Mouse (Mus musculus): ENCODE data around the gene Cfap65.

The Cfap65 gene

GRCm38 (mm10) chr1:74882828-74883227, 52.6 kb downstream of the Cfap65 start:
- no peak for DNase-seq (ENCODE audit: low read depth, low spot score)

- no peak for DNase-seq (ENCODE audit: low read depth, low spot score)
Observed at GRCm38 (mm10) chr1:74882055-74882734, 53.2 kb downstream of the Cfap65 start.

- DNase-seq (ENCODE audit: low read depth, low spot score), result peak; percentile 64
Observed at GRCm38 (mm10) chr1:74880785-74881360, 54.5 kb downstream of the Cfap65 start.

GRCm38 (mm10) chr1:74877199-74877598, 58.2 kb downstream of the Cfap65 start:
- no peak for DNase-seq (ENCODE audit: low read depth, low spot score)

- DNase-seq (ENCODE audit: low read depth, low spot score), result no peak
Observed at GRCm38 (mm10) chr1:74872218-74872617, 63.2 kb downstream of the Cfap65 start.

- DNase-seq (ENCODE audit: low read depth, low spot score), result no peak
Observed at GRCm38 (mm10) chr1:74861783-74862182, 73.6 kb downstream of the Cfap65 start.

- DNase-seq (ENCODE audit: low read depth, low spot score), result no peak
Observed at GRCm38 (mm10) chr1:74859223-74859984, 76.0 kb downstream of the Cfap65 start.

GRCm38 (mm10) chr1:74858805-74859204, 76.6 kb downstream of the Cfap65 start:
- no peak for DNase-seq (ENCODE audit: low read depth, low spot score)

- DNase-seq (ENCODE audit: low read depth, low spot score), result peak; percentile 23
Observed at GRCm38 (mm10) chr1:74858171-74858719, 77.2 kb downstream of the Cfap65 start.

- no peak for DNase-seq (ENCODE audit: low read depth, low spot score)
Observed at GRCm38 (mm10) chr1:74857677-74858076, 77.7 kb downstream of the Cfap65 start.

GRCm38 (mm10) chr1:74857201-74857600, 78.2 kb downstream of the Cfap65 start:
- DNase-seq (ENCODE audit: low read depth, low spot score), result no peak

GRCm38 (mm10) chr1:74856791-74857190, 78.6 kb downstream of the Cfap65 start:
- no peak for DNase-seq (ENCODE audit: low read depth, low spot score)

- no peak for DNase-seq (ENCODE audit: low read depth, low spot score)
Observed at GRCm38 (mm10) chr1:74856439-74856720, 79.0 kb downstream of the Cfap65 start.

GRCm38 (mm10) chr1:74855651-74856438, 79.6 kb downstream of the Cfap65 start:
- peak; percentile 18 for DNase-seq (ENCODE audit: low read depth, low spot score)

- peak; percentile 13 for DNase-seq (ENCODE audit: low read depth, low spot score)
Observed at GRCm38 (mm10) chr1:74855156-74855555, 80.2 kb downstream of the Cfap65 start.

- DNase-seq (ENCODE audit: low read depth, low spot score), result peak; percentile 80
Observed at GRCm38 (mm10) chr1:74854306-74855056, 80.9 kb downstream of the Cfap65 start, which contains the start of gene Cdk5r2. TSS of gene Cdk5r2 (plus strand) at chr1:74854934.

All from CD4-positive, CD25-positive, alpha-beta regulatory T cell, adult 2 months (primary cell).